Mouse (Mus musculus): ENCODE measurements around the gene Cryge. TPM values are rescaled to one million over a fixed set of nuclear protein-coding genes. Genes with fewer than 3 reads are reported as not detected.

Gene Cryge
- total RNA-seq, 2 experiments from 2014 or later = not detected

DNA sequence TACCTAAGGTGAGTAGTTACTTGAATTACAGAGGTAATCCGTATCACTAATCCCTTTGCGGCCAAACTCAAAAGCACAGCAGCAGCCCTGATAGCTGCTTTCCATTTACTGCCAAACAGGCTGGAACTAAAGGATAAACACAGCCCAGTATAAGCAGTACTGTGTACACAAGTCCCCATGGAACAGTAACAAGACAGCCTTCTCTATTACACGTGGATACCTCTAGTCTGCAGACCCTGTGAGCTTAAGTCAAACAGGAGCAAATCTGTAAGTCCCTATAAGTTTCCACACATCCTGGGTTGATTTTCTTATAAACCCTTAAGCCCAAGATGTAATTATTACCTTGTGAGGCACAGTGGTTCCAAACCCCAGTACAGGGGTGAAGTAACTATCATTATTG, 15.4 kb downstream of the Cryge start:
- ATAC-seq (replicated peaks; ENCODE audit: low FRiP score, low TSS enrichment, poor library complexity, severe bottlenecking) = no peak

DNA sequence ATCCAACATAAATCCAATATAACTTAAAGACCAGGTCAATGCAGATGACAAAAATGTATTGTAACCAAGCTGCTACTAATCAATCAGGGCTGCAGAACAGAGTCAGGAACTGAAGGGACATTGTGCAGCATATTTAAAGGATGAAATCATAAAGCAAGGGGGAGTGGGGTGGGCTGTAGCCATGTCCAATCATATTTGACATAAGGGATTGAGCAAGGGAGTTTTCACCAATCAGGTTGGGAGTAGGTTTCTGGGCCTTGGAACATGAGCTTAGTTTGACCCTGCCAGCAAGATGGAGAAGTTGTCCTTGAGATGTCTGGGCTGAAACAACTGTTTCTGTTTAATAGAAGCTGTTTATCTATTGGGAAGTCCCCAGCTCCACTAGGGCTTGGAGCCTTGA, 18.3 kb downstream of the Cryge start, which contains the start of gene Akr1cl:
TSS of gene Akr1cl (minus strand) at position 119 of the 400 bp plus-strand sequence.
- ATAC-seq (replicated peaks; ENCODE audit: low FRiP score, low TSS enrichment, poor library complexity, severe bottlenecking) = no peak

DNA sequence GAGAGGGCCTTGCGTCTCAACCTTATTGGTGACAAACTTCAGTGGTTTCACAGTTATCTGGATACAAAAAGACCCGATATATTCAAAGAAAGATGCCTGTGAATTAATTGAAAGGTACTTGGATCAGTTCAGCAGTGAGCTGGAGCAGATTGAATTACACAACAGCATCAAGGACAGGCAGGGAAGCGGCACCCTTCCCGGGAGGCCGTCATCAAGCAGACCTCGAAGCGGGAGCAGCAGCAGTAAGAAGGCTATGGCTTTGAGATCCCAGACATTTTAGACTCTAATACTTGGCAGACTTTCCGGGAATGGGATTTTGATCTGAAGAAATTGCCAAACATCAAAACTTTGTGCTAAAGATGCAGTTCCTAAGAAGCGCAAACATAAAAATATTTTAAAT, 22.7 kb downstream of the Cryge start:
- ATAC-seq (replicated peaks; ENCODE audit: low FRiP score, low TSS enrichment, poor library complexity, severe bottlenecking) = no peak

DNA sequence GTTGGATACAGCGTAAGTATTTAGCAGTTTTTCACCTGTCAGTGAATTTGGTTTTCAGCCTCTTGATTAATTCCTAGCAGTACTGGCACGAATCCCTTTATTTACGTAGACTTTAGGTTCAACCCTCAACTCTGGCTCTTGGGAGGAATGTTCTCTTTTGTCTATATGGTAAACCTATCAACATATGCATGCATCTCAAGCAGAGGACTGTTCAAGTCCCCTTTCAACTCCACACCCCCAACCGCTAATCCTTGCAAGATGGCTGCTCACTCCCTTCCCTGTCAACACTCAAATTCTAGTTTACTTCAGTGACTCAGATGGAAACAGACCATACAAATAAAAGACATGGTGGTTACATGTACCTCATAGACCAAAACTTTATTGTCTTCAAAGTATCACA, 38.2 kb downstream of the Cryge start:
- no peak for ATAC-seq (replicated peaks; ENCODE audit: low FRiP score, low TSS enrichment, poor library complexity, severe bottlenecking)

DNA sequence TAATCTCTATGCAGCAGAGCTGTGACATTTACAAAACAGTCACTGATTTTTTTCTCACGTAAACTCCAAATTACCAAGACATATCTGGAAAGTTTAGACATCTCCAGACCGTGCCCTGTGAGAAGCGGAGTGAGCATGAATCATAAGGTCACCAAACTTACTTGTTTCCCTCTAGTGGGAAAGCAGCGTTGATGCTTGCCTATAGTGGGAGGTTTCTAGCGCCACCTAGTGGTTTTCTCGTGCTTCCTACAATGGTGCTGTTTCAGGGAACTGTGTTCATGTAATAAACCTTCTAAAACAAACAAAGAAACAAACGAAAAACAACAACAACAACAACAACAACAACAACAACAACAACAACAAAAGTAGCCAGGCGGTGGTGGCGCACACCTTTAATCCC, 40.8 kb downstream of the Cryge start:
- ATAC-seq (replicated peaks; ENCODE audit: low FRiP score, low TSS enrichment, poor library complexity, severe bottlenecking) = peak; percentile 98

DNA sequence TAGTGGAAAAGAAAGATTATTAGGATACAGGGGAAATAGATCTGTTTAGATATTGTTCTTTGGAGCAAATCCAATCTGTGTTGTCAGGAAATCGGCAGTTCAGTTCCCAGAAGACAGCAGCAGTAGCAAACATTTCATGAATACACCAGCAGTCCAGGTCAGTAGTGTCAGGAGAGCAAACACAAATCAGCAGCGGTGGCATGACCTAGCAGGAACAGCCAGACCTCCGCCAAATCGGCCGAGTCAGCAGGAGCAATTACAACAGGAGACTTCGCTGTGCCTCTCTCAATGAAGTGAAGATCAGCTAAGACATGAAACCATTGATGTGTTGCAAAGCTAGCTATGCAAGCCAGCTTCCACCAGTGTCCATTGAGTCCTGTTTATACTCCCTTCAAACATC, 45.4 kb downstream of the Cryge start:
- no peak for ATAC-seq (replicated peaks; ENCODE audit: low FRiP score, low TSS enrichment, poor library complexity, severe bottlenecking)

DNA sequence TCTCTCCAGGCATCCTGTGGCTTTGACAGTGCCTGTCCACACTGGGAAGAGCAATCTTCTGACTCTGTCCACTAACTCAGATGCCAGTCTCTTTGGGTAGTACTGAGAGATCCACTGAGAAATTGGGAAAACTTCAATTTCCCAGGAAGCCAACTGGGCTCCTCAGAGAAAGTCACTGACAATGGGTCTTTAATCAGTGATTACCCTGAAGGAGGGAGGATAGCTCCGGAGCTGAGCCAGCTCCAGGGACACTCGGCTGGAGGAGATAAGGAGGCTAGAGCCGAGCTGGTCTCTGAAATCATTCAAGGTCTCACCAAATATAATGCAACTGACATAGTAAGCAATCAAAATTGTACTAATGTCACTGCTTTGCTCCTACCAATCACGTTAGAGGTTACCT, 46.4 kb downstream of the Cryge start:
- ATAC-seq (replicated peaks; ENCODE audit: low FRiP score, low TSS enrichment, poor library complexity, severe bottlenecking) = no peak

Other genes with a start within 250 kb of the Cryge start
- 4.3 and 8.1 TPM in 2 replicates for gene Plekhm3, start 94.3 kb downstream of the Cryge start, total RNA-seq (2014; fragmentation: Nextera tagmentation)
- gene Plekhm3, start 94.3 kb downstream of the Cryge start, total RNA-seq (2017) = 1.8 and 5.6 TPM in 2 replicates
- not detected in 2 replicates for gene Akr1cl, start 18.4 kb downstream of the Cryge start, total RNA-seq (2014; fragmentation: Nextera tagmentation)
- not detected in 2 replicates for gene Akr1cl, start 18.4 kb downstream of the Cryge start, total RNA-seq (2017)
- gene Crygd, start 12.3 kb upstream of the Cryge start, total RNA-seq (2014; fragmentation: Nextera tagmentation) = not detected in 2 replicates
- gene Crygd, start 12.3 kb upstream of the Cryge start, total RNA-seq (2017) = not detected in 2 replicates
- not detected in 2 replicates for gene Crygc, start 22.5 kb upstream of the Cryge start, total RNA-seq (2014; fragmentation: Nextera tagmentation)
- not detected in 2 replicates for gene Crygc, start 22.5 kb upstream of the Cryge start, total RNA-seq (2017)
- gene Crygb, start 31.1 kb upstream of the Cryge start, total RNA-seq (2014; fragmentation: Nextera tagmentation) = not detected in 2 replicates
- not detected in 2 replicates for gene Crygb, start 31.1 kb upstream of the Cryge start, total RNA-seq (2017)
- gene Cryga, start 52.2 kb upstream of the Cryge start, total RNA-seq (2014; fragmentation: Nextera tagmentation) = not detected in 2 replicates
- gene Cryga, start 52.2 kb upstream of the Cryge start, total RNA-seq (2017) = not detected in 2 replicates
- gene Gm28845, start 68.4 kb upstream of the Cryge start, total RNA-seq (2014; fragmentation: Nextera tagmentation) = not detected in 2 replicates
- gene Gm28845, start 68.4 kb upstream of the Cryge start, total RNA-seq (2017) = not detected in 2 replicates
- not detected in 2 replicates for gene D630023F18Rik, start 72.1 kb upstream of the Cryge start, total RNA-seq (2014; fragmentation: Nextera tagmentation)
- gene D630023F18Rik, start 72.1 kb upstream of the Cryge start, total RNA-seq (2017) = not detected in 2 replicates
- gene Idh1, start 135.4 kb upstream of the Cryge start, total RNA-seq (2014; fragmentation: Nextera tagmentation) = 5.7 and 12.6 TPM in 2 replicates
- 5.3 and 21.9 TPM in 2 replicates for gene Idh1, start 135.4 kb upstream of the Cryge start, total RNA-seq (2017)
- gene Pikfyve, start 135.5 kb upstream of the Cryge start, total RNA-seq (2014; fragmentation: Nextera tagmentation) = 15.4 and 38.5 TPM in 2 replicates
- 23.1 and 24.2 TPM in 2 replicates for gene Pikfyve, start 135.5 kb upstream of the Cryge start, total RNA-seq (2017)
- gene Pth2r, start 230.9 kb upstream of the Cryge start, total RNA-seq (2014; fragmentation: Nextera tagmentation) = not detected in 2 replicates
- not detected in 2 replicates for gene Pth2r, start 230.9 kb upstream of the Cryge start, total RNA-seq (2017)

Measured in megakaryocyte-erythroid progenitor cell, adult 5-6 weeks (primary cell).